Mouse (Mus musculus): ENCODE measurements around the gene 9530077C05Rik. TPM values are rescaled to one million over a fixed set of nuclear protein-coding genes. Genes with fewer than 3 reads are reported as not detected.

Gene 9530077C05Rik
- polyA plus RNA-seq, 1 experiment from 2014 or later = 5.3 TPM

DNA sequence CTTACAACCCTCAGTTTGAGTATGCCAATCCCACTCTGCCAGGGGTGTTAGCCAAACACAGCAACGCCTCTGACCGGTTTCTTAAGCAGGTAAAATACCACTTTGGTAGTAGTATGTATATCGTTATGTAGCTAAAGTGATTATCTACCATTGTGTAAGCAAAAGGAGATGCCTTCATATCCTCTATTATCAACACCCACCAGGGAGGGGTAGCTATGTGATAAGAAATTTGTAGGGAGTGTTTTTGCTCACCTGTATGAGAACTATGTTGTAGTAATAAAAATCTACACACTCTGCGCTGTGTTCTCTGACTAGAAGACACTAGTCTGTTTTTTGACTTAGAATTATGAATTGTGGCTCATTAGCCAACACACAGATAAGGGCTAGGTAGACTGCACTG lies 13.4 kb downstream of the 9530077C05Rik start:
- H3K9ac ChIP-seq (ENCODE audit: low read length) = no peak overlapping the region
- no peaks in the 10 kb centered on the region for H3K9me3 ChIP-seq (replicated peaks; ENCODE audit: control insufficient read depth, low read length)
- 76% methylated on average over 4 of the region's 4 CpGs for WGBS
- ATAC-seq (ENCODE audit: insufficient read depth, low FRiP score) = no peak
- no peaks in the 10 kb centered on the region for H3K4me1 ChIP-seq (ENCODE audit: control insufficient read depth, insufficient read depth, low read length)
- H3K36me3 ChIP-seq (ENCODE audit: control insufficient read depth, insufficient read depth, low read length) = no peaks in the 10 kb centered on the region
- no peak overlapping the region for H3K27ac ChIP-seq (ENCODE audit: low read length)
- no peaks in the 10 kb centered on the region for H3K27me3 ChIP-seq (ENCODE audit: control insufficient read depth, insufficient read depth, low read length)
- no peak overlapping the region for H3K4me3 ChIP-seq (replicated peaks; ENCODE audit: low read length)
- H3K4me2 ChIP-seq (ENCODE audit: low read depth, low read length) = no peak overlapping the region

DNA sequence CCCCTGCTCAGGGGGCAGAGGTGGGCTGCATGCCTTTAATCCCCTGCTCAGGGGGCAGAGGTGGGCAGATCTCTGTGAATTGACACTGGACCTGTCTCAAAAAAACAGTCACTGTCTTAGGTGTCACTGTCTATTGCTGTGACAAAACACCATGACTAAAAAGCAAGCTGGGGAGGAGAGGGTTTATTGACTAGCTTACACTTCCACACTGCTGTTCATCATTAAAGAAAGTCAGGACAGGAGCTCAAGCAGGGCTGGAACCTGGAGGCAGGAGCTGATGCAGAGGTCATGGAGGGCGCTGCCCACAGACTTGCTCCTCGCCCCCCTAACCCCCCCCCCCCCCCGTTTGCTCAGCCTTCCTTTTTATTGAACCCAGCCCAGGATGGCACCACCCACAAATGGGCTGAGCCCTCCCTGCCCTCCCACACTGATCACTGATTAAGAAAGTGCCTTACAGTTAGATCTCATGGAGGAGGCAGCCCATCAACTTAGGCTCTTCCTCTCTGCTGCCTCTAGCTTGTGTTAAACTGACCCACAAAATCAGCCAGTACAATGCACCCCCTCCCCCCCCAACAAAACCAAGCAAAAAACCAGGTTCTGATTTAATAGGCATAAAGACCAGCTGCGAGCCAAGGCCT lies 16.8 kb downstream of the 9530077C05Rik start:
- Histone ChIP-seq H3K27ac (ENCODE audit: low read length) (no peak overlapping the region), H3K36me3 (ENCODE audit: control insufficient read depth, insufficient read depth, low read length) (no peaks in the 10 kb centered on the region), H3K9me3 (replicated peaks; ENCODE audit: control insufficient read depth, low read length) (no peaks in the 10 kb centered on the region), H3K9ac (ENCODE audit: low read length) (no peak overlapping the region), H3K4me1 (ENCODE audit: control insufficient read depth, insufficient read depth, low read length) (peaks cover 3% of the 10 kb centered on the region; the same call in 1 of the 2 replicates), H3K27me3 (ENCODE audit: control insufficient read depth, insufficient read depth, low read length) (no peaks in the 10 kb centered on the region), H3K4me2 (ENCODE audit: low read depth, low read length) (no peak overlapping the region), H3K4me3 (replicated peaks; ENCODE audit: low read length) (no peak overlapping the region)
- WGBS = 85% methylated on average over 2 of the region's 4 CpGs
- ATAC-seq (ENCODE audit: insufficient read depth, low FRiP score) = no peak

DNA sequence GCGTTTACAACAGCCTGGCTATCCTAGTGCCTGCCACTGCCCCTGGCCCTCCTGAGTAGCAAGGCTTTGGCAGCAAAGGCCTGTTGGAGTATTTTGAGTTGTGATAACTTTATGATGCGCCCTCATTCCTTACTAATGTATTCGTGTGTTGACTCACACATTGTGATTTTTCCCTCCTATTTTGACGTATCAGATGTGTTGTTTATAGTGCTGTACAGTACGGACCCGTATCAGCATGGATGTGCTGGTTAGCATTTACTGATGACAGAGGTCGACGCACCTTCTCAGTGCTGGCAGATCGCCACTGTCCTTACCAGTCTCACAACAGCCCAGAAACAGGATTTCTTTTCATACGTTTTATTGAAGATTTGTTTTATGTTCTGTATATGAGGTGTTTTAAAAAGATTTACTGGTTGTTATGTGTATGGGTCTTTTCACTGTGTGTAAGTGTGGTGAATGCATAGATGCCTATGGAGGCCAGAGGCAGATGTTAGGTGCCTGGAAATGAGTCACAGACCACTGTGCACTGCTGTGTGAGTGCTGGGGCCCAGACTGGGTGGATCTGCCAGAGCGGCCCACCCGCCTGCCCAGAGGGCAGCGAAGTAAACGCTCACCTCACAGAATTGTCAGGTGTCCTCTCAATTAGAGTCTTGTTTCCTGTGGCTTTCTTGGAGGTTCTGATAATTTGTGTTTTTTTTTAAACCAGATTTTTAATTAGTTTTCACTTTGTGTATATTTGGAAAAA lies 17.5 kb downstream of the 9530077C05Rik start:
- Histone ChIP-seq H3K27me3 (ENCODE audit: control insufficient read depth, insufficient read depth, low read length) (no peaks in the 10 kb centered on the region), H3K36me3 (ENCODE audit: control insufficient read depth, insufficient read depth, low read length) (no peaks in the 10 kb centered on the region), H3K9me3 (replicated peaks; ENCODE audit: control insufficient read depth, low read length) (no peaks in the 10 kb centered on the region), H3K27ac (ENCODE audit: low read length) (no peak overlapping the region), H3K4me3 (replicated peaks; ENCODE audit: low read length) (no peak overlapping the region), H3K9ac (ENCODE audit: low read length) (no peak overlapping the region), H3K4me1 (ENCODE audit: control insufficient read depth, insufficient read depth, low read length) (peaks cover 3% of the 10 kb centered on the region; the same call in 1 of the 2 replicates), H3K4me2 (ENCODE audit: low read depth, low read length) (no peak overlapping the region)
- 76% methylated on average over 14 of the region's 14 CpGs for WGBS
- ATAC-seq (ENCODE audit: insufficient read depth, low FRiP score) = no peak

DNA sequence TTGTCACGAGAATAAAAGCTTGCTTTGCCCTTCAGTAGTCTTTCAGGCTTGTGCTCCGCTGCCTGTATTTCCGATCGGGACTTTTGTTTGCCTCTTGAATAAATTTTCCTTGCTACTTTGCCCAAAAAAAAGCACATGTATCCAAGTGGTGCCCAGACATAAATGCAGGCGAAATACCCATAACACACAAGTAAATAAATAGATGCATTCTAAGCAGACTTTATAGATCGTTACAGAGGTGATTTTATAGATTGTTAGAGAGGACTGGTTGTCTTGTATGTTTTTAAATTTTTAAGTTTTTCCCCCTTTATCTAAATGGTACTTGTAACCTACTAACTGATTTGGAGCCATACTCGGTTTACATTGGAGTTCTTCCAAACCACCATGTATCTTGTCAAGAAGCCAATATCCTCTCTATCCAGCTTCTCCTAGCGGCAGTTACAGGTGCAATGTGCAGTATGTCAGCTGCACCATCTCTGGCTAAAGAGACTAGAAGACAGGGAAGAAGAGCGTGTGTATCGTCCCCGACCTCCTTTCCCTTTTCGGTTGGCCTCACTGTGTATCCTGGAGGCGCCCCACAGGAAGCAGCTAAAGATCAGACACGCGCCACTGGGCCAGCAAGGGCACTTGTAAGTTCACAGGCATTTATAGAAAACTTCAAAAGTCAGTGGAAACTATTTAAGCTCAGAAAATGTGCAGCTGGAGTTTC lies 18.4 kb downstream of the 9530077C05Rik start:
- 0 out of 2 replicates have a peak overlapping the region, but pooled peaks have one; percentile 1 for H3K27ac ChIP-seq (ENCODE audit: low read length)
- WGBS = 48% methylated on average over 15 of the region's 15 CpGs
- no peak overlapping the region for H3K4me2 ChIP-seq (ENCODE audit: low read depth, low read length)
- no peak overlapping the region for H3K9ac ChIP-seq (ENCODE audit: low read length)
- no peak for ATAC-seq (ENCODE audit: insufficient read depth, low FRiP score)
- H3K4me3 ChIP-seq (replicated peaks; ENCODE audit: low read length) = no peak overlapping the region
- H3K4me1 ChIP-seq (ENCODE audit: control insufficient read depth, insufficient read depth, low read length) = peaks cover 3% of the 10 kb centered on the region; the same call in 1 of the 2 replicates
- no peaks in the 10 kb centered on the region for H3K9me3 ChIP-seq (replicated peaks; ENCODE audit: control insufficient read depth, low read length)
- H3K36me3 ChIP-seq (ENCODE audit: control insufficient read depth, insufficient read depth, low read length) = no peaks in the 10 kb centered on the region
- no peaks in the 10 kb centered on the region for H3K27me3 ChIP-seq (ENCODE audit: control insufficient read depth, insufficient read depth, low read length)

DNA sequence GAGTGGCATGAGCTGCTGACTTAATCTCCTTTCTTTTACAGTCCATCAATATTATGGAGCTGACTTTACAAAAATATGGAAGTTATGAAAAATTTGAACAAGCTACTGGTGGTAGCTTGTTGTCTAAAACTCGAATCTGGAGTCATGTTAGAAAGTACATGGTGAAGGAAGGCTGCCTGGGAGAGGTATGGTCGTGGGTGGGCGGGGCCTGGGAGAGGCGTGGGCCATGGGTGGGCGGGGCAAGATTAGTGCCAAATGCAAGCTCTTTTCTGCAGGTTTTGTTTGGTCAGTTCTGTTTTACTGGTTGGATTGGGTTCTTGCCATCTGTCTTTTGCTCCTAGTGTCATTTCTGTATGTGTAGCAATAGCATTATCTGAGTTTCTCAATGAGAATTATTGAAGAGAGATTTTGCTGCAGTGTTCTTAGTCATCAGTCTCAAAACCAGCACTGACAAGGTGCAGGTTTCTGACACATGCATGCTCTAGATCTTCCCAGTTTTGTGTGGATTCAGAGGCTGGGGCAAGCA lies 19.1 kb downstream of the 9530077C05Rik start:
- no peaks in the 10 kb centered on the region for H3K9me3 ChIP-seq (replicated peaks; ENCODE audit: control insufficient read depth, low read length)
- H3K27me3 ChIP-seq (ENCODE audit: control insufficient read depth, insufficient read depth, low read length) = no peaks in the 10 kb centered on the region
- peaks cover 3% of the 10 kb centered on the region; the same call in 1 of the 2 replicates for H3K4me1 ChIP-seq (ENCODE audit: control insufficient read depth, insufficient read depth, low read length)
- H3K4me2 ChIP-seq (ENCODE audit: low read depth, low read length) = 0 out of 2 replicates have a peak overlapping the region, but pooled peaks have one; percentile 5
- 30% methylated on average over 5 of the region's 5 CpGs for WGBS
- H3K9ac ChIP-seq (ENCODE audit: low read length) = no peak overlapping the region
- 0 out of 2 replicates have a peak overlapping the region, but pooled peaks have one; percentile 1 for H3K27ac ChIP-seq (ENCODE audit: low read length)
- no peak overlapping the region for H3K4me3 ChIP-seq (replicated peaks; ENCODE audit: low read length)
- ATAC-seq (ENCODE audit: insufficient read depth, low FRiP score) = no peak
- no peaks in the 10 kb centered on the region for H3K36me3 ChIP-seq (ENCODE audit: control insufficient read depth, insufficient read depth, low read length)

DNA sequence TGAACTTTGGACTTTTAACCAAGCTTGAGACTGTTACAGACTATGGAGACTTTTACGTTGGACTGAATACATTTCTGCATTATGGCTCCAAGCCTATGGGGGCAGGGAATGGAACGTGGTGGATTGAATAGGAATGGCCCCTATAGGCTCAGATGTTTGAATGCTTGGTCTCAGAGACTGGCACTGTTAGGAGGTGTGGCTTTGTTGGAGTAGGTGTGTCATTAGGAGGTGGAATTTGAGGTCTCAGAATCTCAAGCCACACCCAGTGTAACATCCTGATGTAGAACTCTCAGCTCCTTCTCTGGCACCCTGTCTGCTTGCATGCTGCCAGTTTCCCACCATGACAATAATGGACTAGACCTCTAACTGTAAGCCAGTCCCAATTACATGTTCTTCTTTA lies 21.9 kb downstream of the 9530077C05Rik start:
- H3K27me3 ChIP-seq (ENCODE audit: control insufficient read depth, insufficient read depth, low read length) = no peaks in the 10 kb centered on the region
- 74% methylated on average over 2 of the region's 2 CpGs for WGBS
- H3K9me3 ChIP-seq (replicated peaks; ENCODE audit: control insufficient read depth, low read length) = no peaks in the 10 kb centered on the region
- H3K4me3 ChIP-seq (replicated peaks; ENCODE audit: low read length) = no peak overlapping the region
- ATAC-seq (ENCODE audit: insufficient read depth, low FRiP score) = no peak
- H3K27ac ChIP-seq (ENCODE audit: low read length) = no peak overlapping the region
- peaks cover 3% of the 10 kb centered on the region; the same call in 1 of the 2 replicates for H3K4me1 ChIP-seq (ENCODE audit: control insufficient read depth, insufficient read depth, low read length)
- no peak overlapping the region for H3K4me2 ChIP-seq (ENCODE audit: low read depth, low read length)
- H3K9ac ChIP-seq (ENCODE audit: low read length) = no peak overlapping the region
- H3K36me3 ChIP-seq (ENCODE audit: control insufficient read depth, insufficient read depth, low read length) = no peaks in the 10 kb centered on the region

DNA sequence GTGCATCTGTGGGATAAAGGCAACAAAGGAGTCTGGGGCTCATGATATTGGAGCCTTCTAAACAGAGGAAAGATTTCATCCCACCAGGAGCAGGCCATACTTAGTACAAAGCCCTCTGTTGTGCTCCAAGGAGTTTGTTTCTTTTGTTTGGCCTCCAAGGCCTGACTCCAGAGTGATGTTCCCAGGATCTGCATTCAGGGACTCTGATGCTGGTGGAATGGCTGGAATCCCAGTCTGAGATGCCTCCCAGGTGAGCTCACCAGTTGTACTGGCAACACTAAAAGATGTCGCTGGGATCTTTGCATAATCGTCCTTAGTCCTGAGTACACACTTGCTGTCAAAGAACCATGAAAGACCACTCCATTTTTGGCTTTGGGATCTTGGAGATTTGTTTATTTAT lies 22.8 kb downstream of the 9530077C05Rik start:
- Histone ChIP-seq H3K4me1 (ENCODE audit: control insufficient read depth, insufficient read depth, low read length) (peaks cover 3% of the 10 kb centered on the region; the same call in 1 of the 2 replicates), H3K27ac (ENCODE audit: low read length) (no peak overlapping the region), H3K9me3 (replicated peaks; ENCODE audit: control insufficient read depth, low read length) (no peaks in the 10 kb centered on the region), H3K9ac (ENCODE audit: low read length) (no peak overlapping the region), H3K36me3 (ENCODE audit: control insufficient read depth, insufficient read depth, low read length) (no peaks in the 10 kb centered on the region), H3K27me3 (ENCODE audit: control insufficient read depth, insufficient read depth, low read length) (no peaks in the 10 kb centered on the region), H3K4me2 (ENCODE audit: low read depth, low read length) (no peak overlapping the region), H3K4me3 (replicated peaks; ENCODE audit: low read length) (no peak overlapping the region)
- 79% methylated on average over 2 of the region's 2 CpGs for WGBS
- ATAC-seq (ENCODE audit: insufficient read depth, low FRiP score) = no peak

DNA sequence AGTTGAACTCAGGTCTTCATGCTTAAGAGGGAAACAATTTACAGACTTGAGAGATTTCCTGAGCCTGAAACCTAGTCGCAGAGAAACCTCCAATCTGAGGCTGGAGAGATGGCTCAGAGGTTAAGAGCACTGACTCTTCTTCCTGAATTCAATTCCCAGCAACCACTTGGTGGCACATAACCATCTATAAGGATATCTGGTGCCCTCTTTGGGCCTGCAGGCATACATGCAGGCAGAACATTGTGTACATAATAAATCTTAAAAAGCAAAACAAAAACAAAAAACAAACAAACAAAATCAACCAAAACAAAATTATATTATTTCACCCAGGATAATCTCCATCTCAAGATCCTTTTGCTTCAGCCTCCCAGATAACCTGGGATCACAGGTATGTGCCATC lies 27.5 kb downstream of the 9530077C05Rik start:
- Histone ChIP-seq H3K27me3 (ENCODE audit: control insufficient read depth, insufficient read depth, low read length) (no peaks in the 10 kb centered on the region), H3K4me2 (ENCODE audit: low read depth, low read length) (no peak overlapping the region), H3K27ac (ENCODE audit: low read length) (no peak overlapping the region), H3K36me3 (ENCODE audit: control insufficient read depth, insufficient read depth, low read length) (no peaks in the 10 kb centered on the region), H3K4me1 (ENCODE audit: control insufficient read depth, insufficient read depth, low read length) (no peaks in the 10 kb centered on the region), H3K9ac (ENCODE audit: low read length) (no peak overlapping the region), H3K4me3 (replicated peaks; ENCODE audit: low read length) (no peak overlapping the region), H3K9me3 (replicated peaks; ENCODE audit: control insufficient read depth, low read length) (no peaks in the 10 kb centered on the region; the same call in 1 of the 2 replicates)
- ATAC-seq (ENCODE audit: insufficient read depth, low FRiP score) = no peak
- 62% methylated on average over 1 of the region's 1 CpGs for WGBS

All from stomach, embryonic 16.5 days (tissue).